Mouse (Mus musculus) midbrain, postnatal 0 days (tissue): Measurements from ENCODE around the gene Ano2. TPM values are rescaled to one million over a fixed set of nuclear protein-coding genes. Genes with fewer than 3 reads are reported as not detected.

ENCODE experiments used
- ATAC-seq: fragments of 200-750 bp; cut with Nextera tagmentation; 2 replicates; pipeline ENCODE4 v1.8.0; 2017; ENCODE audit warnings: moderate number of reproducible peaks, mild to moderate bottlenecking, moderate TSS enrichment, moderate library complexity; ENCODE audit not compliant: low FRiP score
- DNase-seq: peaks from one replicate; pipeline ENCODE4 v3.0.0-alpha.2; 2015; ENCODE audit warnings: low spot score
- H3K27ac ChIP-seq: fragments of 300-500 bp; sonication (generic); 2 replicates; pipeline ENCODE4 v1.5.1; 2014; ENCODE audit warnings: low read depth, mild to moderate bottlenecking, low read length, mixed read lengths
- H3K27me3 ChIP-seq: fragments of 300-500 bp; sonication (generic); 2 replicates; pipeline ENCODE4 v1.6.1; 2014; ENCODE audit warnings: low read length, control low read depth, mixed read lengths; ENCODE audit not compliant: insufficient read depth
- H3K36me3 ChIP-seq: fragments of 300-500 bp; sonication (generic); 2 replicates; pipeline ENCODE4 v1.6.1; 2014; ENCODE audit warnings: low read length, control low read depth, mixed read lengths; ENCODE audit not compliant: insufficient read depth
- H3K4me1 ChIP-seq: fragments of 300-500 bp; sonication (generic); 2 replicates; pipeline ENCODE4 v1.6.1; 2014; ENCODE audit warnings: mild to moderate bottlenecking, control low read depth, antibody characterized with exemption, low read length, mixed read lengths; ENCODE audit not compliant: insufficient read depth
- H3K4me2 ChIP-seq: fragments of 300-500 bp; sonication (generic); 2 replicates; pipeline ENCODE4 v1.6.1; 2014; ENCODE audit warnings: low read depth, mild to moderate bottlenecking, low read length, mixed read lengths; ENCODE audit not compliant: poor library complexity, severe bottlenecking
- H3K4me3 ChIP-seq: fragments of 300-500 bp; sonication (generic); 2 replicates; pipeline ENCODE4 v1.5.1; 2014; ENCODE audit warnings: low read depth, mild to moderate bottlenecking, low read length, moderate library complexity
- H3K9ac ChIP-seq: fragments of 300-500 bp; sonication (generic); replicated peaks from 2 replicates; pipeline ENCODE4 v1.6.1; 2014; ENCODE audit warnings: mild to moderate bottlenecking, low read length, moderate library complexity, mixed read lengths; ENCODE audit not compliant: poor library complexity, severe bottlenecking
- H3K9me3 ChIP-seq: fragments of 300-500 bp; sonication (generic); 2 replicates; pipeline ENCODE4 v1.6.1; 2016; ENCODE audit warnings: low read length, control low read depth
- CTCF ChIP-seq: IDR thresholded peaks from 2 replicates; pipeline ENCODE4 v1.5.1; 2016; ENCODE audit warnings: antibody characterized with exemption, mild to moderate bottlenecking
- WGBS: fragments of 180-500 bp; shearing (Covaris S2); extraction: QIAGEN DNeasy Blood & Tissue Kit; methylation state at CpG from one replicate; pipeline ENCODE4 v1.1.7; 2014; 5-methylcytosine and 5-hydroxymethylcytosine counted together
- polyA plus RNA-seq: library from polyadenylated mRNA; unstranded; fragments of >200 nt; fragmentation: Nextera tagmentation; extraction: Ambion mirVana; gene quantifications from 2 replicates; pipeline ENCODE4 v1.2.1, GENCODE M21; 2015
- total RNA-seq: library from RNA; depleted of rRNA; stranded (reverse); fragments of >200 nt; gene quantifications from 2 replicates; pipeline ENCODE4 v1.2.3, GENCODE M21; 2014

Gene Ano2
- total and polyA plus RNA-seq, 2 experiments from 2014 or later = 0.77 to 0.98 TPM

DNA sequence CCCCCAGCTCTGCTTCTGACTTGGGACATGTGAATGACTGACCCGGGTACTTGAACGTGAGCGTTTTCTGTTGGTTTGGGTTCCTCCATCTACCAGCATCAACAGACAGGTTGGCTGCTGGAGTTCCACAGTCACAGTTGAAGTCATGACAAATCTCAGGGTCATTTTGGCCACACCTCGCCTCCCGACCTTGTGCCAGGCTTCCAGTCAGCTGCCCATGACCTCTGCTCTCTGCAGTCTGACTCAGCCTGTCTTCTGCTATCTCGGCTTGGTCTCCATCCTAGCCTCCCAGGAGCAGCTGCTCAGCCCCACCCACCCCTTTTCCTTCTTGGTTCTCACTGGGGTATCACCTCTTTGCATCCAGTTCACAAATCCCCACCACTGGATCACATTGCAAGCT lies 39.3 kb downstream of the Ano2 start:
- no peaks in the 10 kb centered on the region for H3K4me1 ChIP-seq
- no peaks in the 10 kb centered on the region for H3K9me3 ChIP-seq
- TF ChIP-seq CTCF = no peak
- H3K4me2 ChIP-seq = no peak overlapping the region
- H3K27ac ChIP-seq = no peak overlapping the region
- 84% methylated on average over 6 of the region's 6 CpGs for WGBS
- no peaks in the 10 kb centered on the region for H3K27me3 ChIP-seq
- no peak overlapping the region for H3K4me3 ChIP-seq
- ATAC-seq (no peak), DNase-seq (no peak)
- H3K36me3 ChIP-seq = no peaks in the 10 kb centered on the region
- no peak overlapping the region for H3K9ac ChIP-seq

DNA sequence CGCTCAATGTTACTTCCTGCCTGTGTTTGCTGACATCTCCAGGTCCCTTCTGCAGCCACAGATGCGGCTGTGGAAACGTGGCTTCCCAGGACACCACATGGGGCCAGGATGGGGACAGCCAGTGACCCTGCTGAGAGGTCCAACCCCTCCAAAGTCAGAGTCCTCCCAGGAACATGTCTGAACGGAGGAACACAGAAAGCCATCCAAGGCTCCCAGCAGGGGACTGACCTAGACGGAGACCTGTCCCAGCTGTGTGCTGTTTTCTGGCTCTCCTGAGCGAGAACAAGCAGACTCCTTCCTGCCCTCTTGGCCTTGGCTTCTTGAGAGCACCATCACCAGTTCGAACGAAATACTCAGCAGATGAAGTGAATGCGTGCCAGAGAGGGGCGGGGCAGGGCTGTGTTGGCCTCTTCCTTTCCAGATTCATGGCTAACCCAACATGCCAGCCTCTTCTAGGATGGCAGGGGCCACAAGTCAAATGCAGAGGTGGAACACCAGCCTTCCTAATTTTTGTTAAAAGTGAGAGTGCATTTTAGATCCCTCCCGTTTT lies 39.8 kb downstream of the Ano2 start:
- no peak for TF ChIP-seq CTCF
- Histone ChIP-seq H3K4me2 (no peak overlapping the region), H3K27ac (no peak overlapping the region), H3K4me1 (no peaks in the 10 kb centered on the region), H3K9me3 (no peaks in the 10 kb centered on the region), H3K9ac (no peak overlapping the region), H3K27me3 (no peaks in the 10 kb centered on the region), H3K36me3 (no peaks in the 10 kb centered on the region), H3K4me3 (no peak overlapping the region)
- 80% methylated on average over 11 of the region's 11 CpGs for WGBS
- ATAC-seq = no peak
- DNase-seq = no peak

DNA sequence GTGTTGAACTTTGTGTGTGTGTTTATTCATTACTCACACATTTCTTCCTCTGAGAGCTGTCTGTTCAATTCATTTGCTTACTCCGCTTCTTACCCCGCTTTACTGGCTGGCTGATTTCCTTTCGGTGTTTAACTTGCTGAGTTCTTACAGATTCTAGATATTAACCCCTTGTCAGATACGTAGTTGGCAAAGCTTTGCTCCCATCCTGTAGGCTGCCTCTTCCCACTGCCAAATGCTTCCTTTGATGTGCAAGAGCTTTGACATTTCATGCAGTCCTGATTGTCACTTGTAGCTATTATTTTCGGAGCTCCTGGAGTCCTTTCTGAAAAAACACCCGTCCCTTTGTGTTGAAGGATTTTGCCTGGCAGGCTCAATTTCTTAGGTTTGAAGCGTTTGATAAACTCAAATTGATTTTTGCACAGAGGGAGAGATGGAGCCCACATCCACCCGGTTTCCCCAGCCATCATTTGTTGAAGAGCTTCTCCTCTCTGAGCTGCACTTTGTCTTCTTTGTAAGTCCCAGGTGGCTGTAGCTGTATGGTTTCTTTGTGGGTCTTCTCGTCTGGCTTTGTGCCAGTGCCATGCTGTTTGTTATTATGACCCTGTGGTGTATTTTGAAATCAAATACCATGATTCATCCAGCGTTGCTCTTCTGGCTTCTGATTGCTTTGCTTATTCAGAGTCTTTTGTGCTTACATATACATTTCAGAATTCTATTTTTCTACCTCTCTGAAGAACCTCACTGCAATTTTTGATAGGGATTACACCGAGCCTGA lies 47.5 kb downstream of the Ano2 start:
- Histone ChIP-seq H3K4me2 (no peak overlapping the region), H3K27me3 (no peaks in the 10 kb centered on the region), H3K27ac (peak overlapping the region; percentile 47), H3K4me3 (no peak overlapping the region), H3K4me1 (no peaks in the 10 kb centered on the region), H3K9me3 (no peaks in the 10 kb centered on the region), H3K36me3 (no peaks in the 10 kb centered on the region), H3K9ac (no peak overlapping the region)
- no peak for TF ChIP-seq CTCF
- peak; percentile 61 for DNase-seq
- WGBS = 17% methylated on average over 11 of the region's 11 CpGs
- no peak for ATAC-seq

DNA sequence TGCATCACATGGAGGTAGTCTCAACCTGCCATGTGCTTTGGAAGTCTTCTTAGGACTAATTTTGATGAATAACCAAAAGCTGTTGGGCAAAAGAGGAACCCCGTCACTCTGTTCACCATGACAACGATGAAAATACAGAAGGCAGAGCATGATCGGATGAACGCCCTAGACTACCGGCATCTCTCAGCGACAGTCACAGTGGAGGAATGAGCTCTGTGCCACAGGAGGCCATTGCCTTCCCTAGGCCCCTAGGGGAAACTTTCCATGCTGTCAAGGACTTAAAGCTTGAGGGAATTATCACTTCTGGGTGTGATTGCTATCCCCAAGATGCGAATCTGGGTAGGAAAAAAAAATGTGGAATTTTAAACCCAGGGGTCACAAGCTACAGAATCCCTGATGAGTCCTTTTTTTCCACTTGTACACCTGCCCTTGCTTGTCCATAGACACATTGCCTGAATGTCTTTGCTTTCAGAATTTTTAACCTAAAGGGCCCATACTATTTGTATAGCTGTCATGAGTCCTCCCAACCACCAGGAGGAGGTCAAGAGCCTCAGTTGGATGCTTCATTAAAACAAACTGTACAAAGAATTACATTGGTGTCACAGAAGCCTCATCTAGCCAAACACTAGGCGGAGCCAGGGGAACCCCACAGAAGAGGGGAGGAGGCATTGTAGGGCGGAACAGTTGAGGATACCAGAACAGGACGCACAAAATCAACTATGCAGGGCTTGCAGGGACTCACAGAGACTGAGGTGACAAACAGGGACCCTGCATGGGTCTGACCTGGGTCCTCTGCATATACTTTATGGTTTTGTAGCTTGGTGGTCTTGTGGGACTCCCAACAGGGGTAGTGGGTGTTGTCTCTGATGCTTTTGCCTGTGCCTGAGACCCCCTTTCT lies 53.2 kb downstream of the Ano2 start:
- peak; percentile 35 for TF ChIP-seq CTCF
- H3K4me1 ChIP-seq = no peaks in the 10 kb centered on the region
- no peak for ATAC-seq
- H3K4me3 ChIP-seq = no peak overlapping the region
- H3K27ac ChIP-seq = no peak overlapping the region
- no peak overlapping the region for H3K9ac ChIP-seq
- DNase-seq = no peak
- no peaks in the 10 kb centered on the region for H3K9me3 ChIP-seq
- H3K36me3 ChIP-seq = no peaks in the 10 kb centered on the region
- WGBS = 88% methylated on average over 10 of the region's 10 CpGs
- H3K4me2 ChIP-seq = no peak overlapping the region
- H3K27me3 ChIP-seq = no peaks in the 10 kb centered on the region

DNA sequence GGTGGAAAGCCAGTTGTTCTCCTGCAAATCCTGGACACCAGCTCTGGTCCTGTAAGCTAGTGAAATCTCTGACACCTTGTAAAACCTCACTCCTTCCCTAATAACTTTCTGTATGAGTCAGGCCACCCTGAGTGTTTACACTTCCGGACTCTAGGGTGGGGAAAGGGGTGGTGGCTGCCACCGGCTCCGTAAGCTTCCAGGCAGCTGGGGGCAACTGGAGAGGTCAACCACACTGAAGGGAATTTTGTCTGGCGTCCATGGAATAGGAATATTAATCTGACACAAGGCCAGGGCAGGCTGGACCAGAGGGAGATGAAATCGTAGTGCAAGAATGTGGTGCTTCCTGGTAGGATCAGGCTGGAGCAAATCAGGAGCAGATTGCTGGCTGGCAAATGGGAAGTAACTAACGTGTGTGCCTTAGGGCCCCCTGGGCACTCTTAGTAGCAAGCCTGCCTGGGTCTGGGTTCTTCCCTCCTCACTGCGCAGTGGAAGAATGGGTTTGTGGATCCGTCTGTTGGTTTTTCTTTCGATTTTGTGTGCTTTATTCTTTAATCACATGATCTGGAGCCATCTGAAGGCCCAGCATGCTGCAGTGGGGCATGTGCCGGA lies 57.2 kb downstream of the Ano2 start:
- Histone ChIP-seq H3K9ac (no peak overlapping the region), H3K4me2 (no peak overlapping the region), H3K4me1 (no peaks in the 10 kb centered on the region), H3K9me3 (no peaks in the 10 kb centered on the region), H3K27ac (no peak overlapping the region), H3K27me3 (no peaks in the 10 kb centered on the region), H3K36me3 (no peaks in the 10 kb centered on the region), H3K4me3 (no peak overlapping the region)
- no peak for TF ChIP-seq CTCF
- DNase-seq (no peak), ATAC-seq (no peak)
- 79% methylated on average over 10 of the region's 10 CpGs for WGBS
